Mouse (Mus musculus) embryonic fibroblast, embryonic 13.5 days (primary cell): ENCODE results near the gene Cdc42ep2. TPM values are rescaled to one million over a fixed set of nuclear protein-coding genes. Genes with fewer than 3 reads are reported as not detected.

Source experiments
- H3K27ac ChIP-seq: 2 replicates; pipeline ENCODE4 v1.5.1; 2012; ENCODE audit warnings: low read length, control low read depth, inconsistent platforms; ENCODE audit not compliant: insufficient read depth
- H3K4me1 ChIP-seq: 2 replicates; pipeline ENCODE4 v1.6.1; 2011; ENCODE audit warnings: low read length; ENCODE audit not compliant: control insufficient read depth, insufficient read depth
- H3K4me3 ChIP-seq: 2 replicates; pipeline ENCODE4 v1.5.1; 2011; ENCODE audit warnings: mild to moderate bottlenecking, control low read depth, low read length; ENCODE audit not compliant: insufficient read depth
- CTCF ChIP-seq: IDR thresholded peaks from 2 replicates; pipeline ENCODE4 v1.5.1; 2011; ENCODE audit warnings: mild to moderate bottlenecking, control low read depth, low read length, moderate library complexity, borderline replicate concordance; ENCODE audit not compliant: insufficient read depth
- POLR2A ChIP-seq: IDR thresholded peaks from 2 replicates; pipeline ENCODE4 v1.6.1; 2011; ENCODE audit warnings: low read depth, mild to moderate bottlenecking, control low read depth, low read length, moderate library complexity
- polyA plus RNA-seq: library from polyadenylated mRNA; stranded (reverse); fragments of >200 nt; gene quantifications from 2 replicates; pipeline ENCODE4 v1.2.4, GENCODE M21; 2011; ENCODE audit warnings: low read depth; ENCODE audit not compliant: missing spikeins, insufficient read length

Gene Cdc42ep2
- polyA plus RNA-seq, 1 experiment: 10.4 TPM

DNA sequence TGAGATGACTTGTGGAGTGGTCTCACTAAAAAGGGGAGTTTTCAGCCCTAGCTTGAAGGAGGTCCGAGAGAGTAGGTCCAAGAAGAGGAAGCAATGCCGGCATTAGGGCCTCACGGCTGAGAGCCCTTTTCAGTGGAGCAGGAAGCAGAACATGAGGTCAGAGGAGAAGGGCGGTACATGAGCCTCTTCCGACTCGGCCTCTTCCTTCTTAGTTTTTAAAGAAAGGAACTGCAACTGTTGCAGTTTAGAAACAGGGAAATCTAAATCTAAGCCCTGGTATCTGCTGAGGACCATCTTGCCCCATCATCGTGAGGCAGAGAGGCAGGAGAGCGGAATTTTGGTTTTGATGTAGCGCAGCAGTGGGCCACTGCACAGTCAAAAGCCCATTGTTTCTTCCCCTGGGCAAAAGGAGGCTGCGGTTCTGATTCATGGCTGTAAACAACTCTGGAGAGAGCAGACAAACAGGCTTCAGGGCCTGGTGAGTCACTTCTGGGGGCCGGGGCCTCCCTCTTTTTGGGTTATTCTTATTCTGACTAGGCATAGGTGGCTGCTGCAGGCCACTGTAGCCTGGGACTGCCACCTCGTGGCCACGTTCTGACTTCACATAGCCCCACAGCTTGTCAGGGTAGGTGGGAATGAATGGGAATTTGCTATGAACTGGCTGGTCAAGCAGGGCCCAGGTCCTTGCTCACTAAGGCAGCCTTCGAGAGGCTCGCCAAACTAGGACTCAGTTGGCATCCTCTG is 46.8 kb downstream of the Cdc42ep2 start, which contains the start of gene Slc25a45:
Gene Slc25a45 (plus strand): TSS at position 191 of the 744 bp plus-strand sequence.
- Histone ChIP-seq H3K27ac (peak within 1 kb of the TSS; percentile 74), H3K4me3 (no peak within 1 kb of the TSS)
- TF ChIP-seq POLR2A (no peak), CTCF (peak; percentile 95)

DNA sequence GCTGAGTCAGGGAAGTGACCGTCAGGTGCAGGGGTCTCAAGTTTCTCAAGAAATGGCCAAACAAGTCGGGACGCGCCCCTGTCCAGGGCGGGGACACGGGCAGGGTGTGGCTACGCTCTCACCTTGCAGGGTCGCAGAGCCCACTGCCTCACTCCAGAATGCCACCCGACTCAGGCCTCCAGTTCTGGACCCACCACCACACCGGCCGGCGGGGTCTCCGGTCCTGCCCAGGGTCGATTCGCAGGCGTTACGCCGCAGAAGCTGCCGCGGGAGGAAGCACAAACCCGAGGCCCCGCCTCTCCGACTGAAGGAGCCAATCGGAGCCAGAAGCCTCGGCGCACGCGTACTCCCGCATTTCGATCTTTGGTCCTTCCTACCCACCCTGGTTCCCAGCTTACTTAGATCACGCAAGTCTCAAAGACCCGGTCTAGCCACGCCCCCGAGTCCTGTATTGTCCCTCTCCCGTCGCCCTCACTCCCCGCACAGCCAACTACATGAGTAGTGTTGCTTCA is 49.6 kb downstream of the Cdc42ep2 start, which contains the start of gene Frmd8:
Gene Frmd8 (minus strand): TSS at position 306 of the 512 bp plus-strand sequence.
- TF ChIP-seq POLR2A (peak; percentile 69), CTCF (no peak)
- H3K4me3 ChIP-seq: peak within 1 kb of the TSS; percentile 90
- H3K4me1 ChIP-seq: peaks cover 12% of the 10 kb centered on the region
- H3K27ac ChIP-seq: peak within 1 kb of the TSS; percentile 39

More for the DNA sequence above, 46.8 kb downstream of the Cdc42ep2 start, which contains the start of gene Slc25a45:
- H3K4me1 ChIP-seq: peaks cover 2% of the 10 kb centered on the region

DNA sequence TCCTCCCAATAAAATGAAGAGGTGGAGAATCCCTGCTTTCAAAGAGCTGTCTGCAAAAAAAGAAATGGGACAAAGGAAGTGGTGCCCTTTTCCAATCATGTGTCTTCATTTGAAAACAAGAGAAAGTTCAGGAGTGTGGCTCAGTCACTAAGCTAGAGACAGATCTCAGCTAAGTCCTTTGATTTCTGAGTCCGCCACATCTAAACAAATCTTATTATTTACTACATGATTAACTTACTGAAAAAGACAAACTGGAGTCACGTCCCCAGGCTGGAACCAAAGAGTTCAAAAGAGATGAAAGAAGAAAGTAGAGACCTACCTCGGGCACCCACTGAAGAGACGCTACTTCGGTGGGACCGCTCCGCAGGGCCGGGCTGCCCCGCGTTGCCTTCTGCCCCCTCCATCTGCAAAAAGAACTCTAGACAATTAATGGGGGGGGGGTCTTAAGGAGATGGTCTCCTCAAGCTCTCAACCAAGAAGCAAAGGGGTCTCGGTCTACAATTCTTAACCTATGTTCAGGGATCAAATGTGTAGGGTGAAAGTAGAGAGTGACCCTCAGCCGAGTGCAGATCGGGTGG is 50.1 kb downstream of the Cdc42ep2 start:
- TF ChIP-seq POLR2A (no peak), CTCF (no peak)
- peak overlapping the region; percentile 90 for H3K4me3 ChIP-seq
- H3K27ac ChIP-seq: peak overlapping the region; percentile 39
- H3K4me1 ChIP-seq: peaks cover 12% of the 10 kb centered on the region

DNA sequence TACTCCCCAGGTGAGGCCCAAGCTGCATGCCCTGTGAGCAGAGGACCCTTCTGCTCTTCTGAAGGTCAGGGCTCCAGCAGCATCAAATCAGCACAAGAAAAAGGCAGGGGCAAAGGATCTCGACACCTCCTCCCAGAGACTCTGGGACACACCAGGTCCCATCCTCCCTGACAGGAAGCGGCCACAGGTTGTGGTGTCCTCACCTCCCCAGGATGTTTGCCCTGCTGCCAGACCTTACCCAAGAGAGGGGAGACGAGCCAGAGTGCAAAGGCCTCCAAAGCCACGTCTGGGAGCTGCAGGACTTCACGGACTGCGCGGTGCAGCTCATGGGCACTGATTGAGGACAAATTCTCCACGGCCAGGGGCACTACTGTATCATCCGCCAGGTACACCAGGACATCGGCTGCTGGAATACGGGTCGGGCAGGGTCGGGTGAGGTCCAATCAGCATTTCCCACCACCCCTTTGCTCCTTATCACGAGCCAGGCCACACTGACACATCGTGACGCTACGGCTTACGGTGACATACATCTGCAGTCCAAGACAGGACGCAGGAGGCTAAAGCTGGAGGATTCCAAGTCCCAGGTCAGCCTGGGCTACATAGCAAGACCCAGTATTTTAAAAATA is 51.6 kb downstream of the Cdc42ep2 start:
- H3K4me1 ChIP-seq: peaks cover 12% of the 10 kb centered on the region
- no peak overlapping the region for H3K4me3 ChIP-seq
- no peak for TF ChIP-seq POLR2A
- TF ChIP-seq CTCF: no peak
- no peak overlapping the region for H3K27ac ChIP-seq

DNA sequence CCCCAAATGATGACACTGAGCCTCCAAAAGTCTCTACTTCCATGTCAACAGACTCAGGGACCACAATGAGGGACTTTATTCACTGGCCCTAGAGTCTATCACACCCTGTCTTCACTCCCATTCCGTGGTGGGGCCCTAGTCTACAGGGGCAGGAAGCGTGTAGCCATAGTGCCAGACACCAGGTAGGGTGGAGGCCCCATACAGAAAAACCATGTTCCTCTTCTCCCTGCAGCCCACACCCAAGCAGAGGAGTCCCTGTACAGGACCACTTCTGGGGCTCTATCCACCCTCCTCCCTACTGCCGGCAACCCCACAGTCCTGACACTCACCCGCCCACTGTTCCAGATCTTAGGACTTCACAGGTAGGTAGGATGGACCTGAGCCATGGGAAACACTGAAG is 52.1 kb downstream of the Cdc42ep2 start:
- Histone ChIP-seq H3K4me3 (no peak overlapping the region), H3K27ac (no peak overlapping the region), H3K4me1 (peaks cover 12% of the 10 kb centered on the region)
- TF ChIP-seq CTCF (no peak), POLR2A (no peak)

DNA sequence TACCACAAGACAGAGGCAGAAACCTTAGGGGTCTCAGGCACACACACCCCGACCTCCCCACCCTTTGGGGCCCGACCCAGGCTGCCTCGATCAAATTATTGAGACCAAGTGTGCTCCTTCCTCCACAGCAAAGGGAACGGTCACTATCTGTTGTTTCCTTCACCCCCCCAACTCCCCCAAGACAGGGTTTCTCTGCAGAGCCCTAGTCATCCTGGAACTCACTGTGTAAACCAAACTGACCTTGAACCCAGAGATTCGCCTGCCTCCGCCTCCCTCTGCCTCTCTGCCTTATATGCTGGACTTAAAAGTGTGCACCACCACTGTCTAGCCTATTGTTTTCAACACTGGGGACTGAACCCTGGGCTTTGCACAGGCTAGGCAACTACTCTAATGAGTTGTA is 52.9 kb downstream of the Cdc42ep2 start:
- peak overlapping the region; percentile 39 for H3K27ac ChIP-seq
- H3K4me1 ChIP-seq: peaks cover 12% of the 10 kb centered on the region
- TF ChIP-seq POLR2A: no peak
- TF ChIP-seq CTCF: no peak
- H3K4me3 ChIP-seq: no peak overlapping the region

DNA sequence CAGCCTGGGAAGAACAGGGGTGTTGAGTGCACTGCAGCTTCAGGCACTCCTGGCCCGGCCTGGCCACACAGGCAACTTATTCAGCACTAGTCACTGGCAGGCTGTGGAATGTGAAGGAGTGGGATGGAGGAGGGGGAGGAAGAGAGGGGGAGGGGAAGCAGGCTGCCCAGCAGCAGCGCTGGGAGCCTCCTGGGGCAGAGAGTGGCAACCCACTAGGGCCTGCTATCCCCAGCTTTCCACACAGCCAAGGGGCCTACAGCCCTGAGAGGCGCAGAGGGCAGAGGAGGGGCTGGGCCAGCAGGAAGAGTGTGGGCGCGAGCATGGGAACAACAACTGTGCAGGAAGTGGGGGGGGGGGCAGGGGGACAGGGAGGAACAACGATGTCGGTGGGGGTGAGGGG is 53.3 kb downstream of the Cdc42ep2 start:
- Histone ChIP-seq H3K27ac (peak overlapping the region; percentile 60), H3K4me3 (no peak overlapping the region), H3K4me1 (peaks cover 12% of the 10 kb centered on the region)
- TF ChIP-seq POLR2A (peak; percentile 48), CTCF (no peak)

DNA sequence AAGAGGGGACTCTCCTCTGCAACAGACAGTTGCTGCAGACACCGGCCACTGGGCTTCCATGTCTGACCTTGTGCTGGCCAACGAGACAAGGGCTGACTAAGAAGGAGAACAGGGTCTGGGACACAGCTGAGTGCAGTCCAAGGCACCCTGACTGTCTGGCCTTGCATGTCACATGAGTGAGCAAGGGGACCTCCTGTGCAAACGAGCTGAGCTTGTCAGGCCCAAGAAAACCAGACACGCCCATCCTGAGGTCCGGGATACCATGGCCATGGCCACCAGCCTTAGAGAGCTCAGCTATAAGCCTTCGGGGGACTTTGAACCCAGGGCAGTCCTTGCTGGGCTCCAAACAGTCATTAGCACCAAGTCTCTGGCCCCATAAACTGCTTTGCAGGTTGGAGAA is 56.5 kb downstream of the Cdc42ep2 start:
- Histone ChIP-seq H3K27ac (no peak overlapping the region), H3K4me1 (peaks cover 12% of the 10 kb centered on the region), H3K4me3 (no peak overlapping the region)
- TF ChIP-seq CTCF: no peak
- TF ChIP-seq POLR2A: no peak

Other genes with a start within 250 kb of the Cdc42ep2 start
- gene Map3k11, start 236.1 kb downstream of the Cdc42ep2 start, polyA plus RNA-seq: 9.3 and 14.2 TPM in 2 replicates
- gene Pcnx3, start 235.9 kb downstream of the Cdc42ep2 start, polyA plus RNA-seq: 43.0 and 48.4 TPM in 2 replicates
- not detected in 2 replicates for gene Kcnk7, start 220.4 kb downstream of the Cdc42ep2 start, polyA plus RNA-seq
- gene Ehbp1l1, start 198.5 kb downstream of the Cdc42ep2 start, polyA plus RNA-seq: 62.8 and 86.1 TPM in 2 replicates
- gene Fam89b, start 195.2 kb downstream of the Cdc42ep2 start, polyA plus RNA-seq: 51.3 and 54.8 TPM in 2 replicates
- 119 and 136 TPM in 2 replicates for gene Ltbp3, start 183.9 kb downstream of the Cdc42ep2 start, polyA plus RNA-seq
- 78.4 and 83.1 TPM in 2 replicates for gene Scyl1, start 153.4 kb downstream of the Cdc42ep2 start, polyA plus RNA-seq
- 24.9 and 35.7 TPM in 2 replicates for gene Frmd8, start 49.5 kb downstream of the Cdc42ep2 start, polyA plus RNA-seq
- 1.3 and 3.5 TPM in 2 replicates for gene Slc25a45, start 47.0 kb downstream of the Cdc42ep2 start, polyA plus RNA-seq
- gene Tigd3, start 30.7 kb downstream of the Cdc42ep2 start, polyA plus RNA-seq: 0.60 and 1.5 TPM in 2 replicates
- 94.7 and 135 TPM in 2 replicates for gene Dpf2, start 11.8 kb downstream of the Cdc42ep2 start, polyA plus RNA-seq
- gene Pola2, start 39.4 kb upstream of the Cdc42ep2 start, polyA plus RNA-seq: 19.7 and 29.7 TPM in 2 replicates
- gene Slc22a20, start 61.3 kb upstream of the Cdc42ep2 start, polyA plus RNA-seq: not detected in 2 replicates
- 46.5 and 57.1 TPM in 2 replicates for gene Capn1, start 91.1 kb upstream of the Cdc42ep2 start, polyA plus RNA-seq
- 36.8 and 40.3 TPM in 2 replicates for gene Syvn1, start 121.8 kb upstream of the Cdc42ep2 start, polyA plus RNA-seq
- 24.0 and 25.7 TPM in 2 replicates for gene Mrpl49, start 133.0 kb upstream of the Cdc42ep2 start, polyA plus RNA-seq
- gene Fau, start 133.0 kb upstream of the Cdc42ep2 start, polyA plus RNA-seq: 1,065 and 1,194 TPM in 2 replicates
- 8.9 and 9.9 TPM in 2 replicates for gene Znhit2, start 136.4 kb upstream of the Cdc42ep2 start, polyA plus RNA-seq
- gene Tm7sf2, start 143.6 kb upstream of the Cdc42ep2 start, polyA plus RNA-seq: 18.5 and 20.7 TPM in 2 replicates
- gene Vps51, start 152.4 kb upstream of the Cdc42ep2 start, polyA plus RNA-seq: 23.2 and 23.5 TPM in 2 replicates
- not detected in 2 replicates for gene Tmem262, start 155.2 kb upstream of the Cdc42ep2 start, polyA plus RNA-seq
- 1.6 TPM in 1 of 2 replicates, not detected in the other for gene Gm28374, start 157.4 kb upstream of the Cdc42ep2 start, polyA plus RNA-seq
- gene Zfpl1, start 160.1 kb upstream of the Cdc42ep2 start, polyA plus RNA-seq: 43.0 and 59.0 TPM in 2 replicates
- 9.4 and 12.9 TPM in 2 replicates for gene Cdca5, start 160.2 kb upstream of the Cdc42ep2 start, polyA plus RNA-seq
- 0.58 and 0.68 TPM in 2 replicates for gene AC131692.1, start 169.6 kb upstream of the Cdc42ep2 start, polyA plus RNA-seq
- gene Naaladl1, start 181.0 kb upstream of the Cdc42ep2 start, polyA plus RNA-seq: 0.45 and 0.61 TPM in 2 replicates
- gene Sac3d1, start 193.8 kb upstream of the Cdc42ep2 start, polyA plus RNA-seq: 13.7 and 16.2 TPM in 2 replicates
- 19.5 and 22.6 TPM in 2 replicates for gene Snx15, start 203.5 kb upstream of the Cdc42ep2 start, polyA plus RNA-seq
- not detected in 2 replicates for gene Batf2, start 216.2 kb upstream of the Cdc42ep2 start, polyA plus RNA-seq
- gene Arl2, start 216.7 kb upstream of the Cdc42ep2 start, polyA plus RNA-seq: 56.2 and 57.6 TPM in 2 replicates